Mouse (Mus musculus) hindbrain, embryonic 16.5 days (tissue): ENCODE results near the gene Cmtr1. TPM values are rescaled to one million over a fixed set of nuclear protein-coding genes. Genes with fewer than 3 reads are reported as not detected.
"Not testable (repeated sequence)": the region's sequence is repeated elsewhere in the genome, so short reads cannot be mapped to it uniquely, and the experiment has no call there.

Experiments
- ATAC-seq: fragments of 200-750 bp; cut with Nextera tagmentation; 2 replicates; pipeline ENCODE4 v1.8.0; 2017; ENCODE audit warnings: moderate TSS enrichment, moderate library complexity
- H3K27ac ChIP-seq: fragments of 300-500 bp; sonication (generic); 2 replicates; pipeline ENCODE4 v1.5.1; 2014; ENCODE audit warnings: low read depth, mild to moderate bottlenecking, control low read depth, low read length, moderate library complexity
- H3K27me3 ChIP-seq: fragments of 300-500 bp; sonication (generic); replicated peaks from 2 replicates; pipeline ENCODE4 v1.6.1; 2014; ENCODE audit warnings: low read length; ENCODE audit not compliant: control insufficient read depth, insufficient read depth
- H3K36me3 ChIP-seq: fragments of 300-500 bp; sonication (generic); 2 replicates; pipeline ENCODE4 v1.6.1; 2014; ENCODE audit warnings: mild to moderate bottlenecking, low read length, moderate library complexity, mixed read lengths; ENCODE audit not compliant: control insufficient read depth, insufficient read depth
- H3K4me1 ChIP-seq: fragments of 300-500 bp; sonication (generic); 2 replicates; pipeline ENCODE4 v1.6.1; 2014; ENCODE audit warnings: low read depth, low read length; ENCODE audit not compliant: control insufficient read depth, insufficient read depth
- H3K4me2 ChIP-seq: fragments of 300-500 bp; sonication (generic); 2 replicates; pipeline ENCODE4 v1.6.1; 2014; ENCODE audit warnings: mild to moderate bottlenecking, low read length, control low read depth, moderate library complexity
- H3K4me3 ChIP-seq: fragments of 300-500 bp; sonication (generic); 2 replicates; pipeline ENCODE4 v1.5.1; 2014; ENCODE audit warnings: mild to moderate bottlenecking, low read length, control low read depth, moderate library complexity
- H3K9ac ChIP-seq: fragments of 300-500 bp; sonication (generic); 2 replicates; pipeline ENCODE4 v1.6.1; 2014; ENCODE audit warnings: low read depth, mild to moderate bottlenecking, control low read depth, low read length, moderate library complexity
- H3K9me3 ChIP-seq: fragments of 300-500 bp; sonication (generic); 2 replicates; pipeline ENCODE4 v1.6.1; 2014; ENCODE audit warnings: mild to moderate bottlenecking, low read length, moderate library complexity; ENCODE audit not compliant: control insufficient read depth
- WGBS: fragments of 180-500 bp; shearing (Covaris S2); extraction: QIAGEN DNeasy Blood & Tissue Kit; methylation state at CpG from one replicate; pipeline ENCODE4 v1.1.7; 2014; 5-methylcytosine and 5-hydroxymethylcytosine counted together
- polyA plus RNA-seq: library from polyadenylated mRNA; unstranded; fragments of >200 nt; fragmentation: Nextera tagmentation; extraction: Ambion mirVana; gene quantifications from 2 replicates; pipeline ENCODE4 v1.2.1, GENCODE M21; 2015

Gene Cmtr1
- polyA plus RNA-seq = 106 and 117 TPM in 2 replicates

DNA sequence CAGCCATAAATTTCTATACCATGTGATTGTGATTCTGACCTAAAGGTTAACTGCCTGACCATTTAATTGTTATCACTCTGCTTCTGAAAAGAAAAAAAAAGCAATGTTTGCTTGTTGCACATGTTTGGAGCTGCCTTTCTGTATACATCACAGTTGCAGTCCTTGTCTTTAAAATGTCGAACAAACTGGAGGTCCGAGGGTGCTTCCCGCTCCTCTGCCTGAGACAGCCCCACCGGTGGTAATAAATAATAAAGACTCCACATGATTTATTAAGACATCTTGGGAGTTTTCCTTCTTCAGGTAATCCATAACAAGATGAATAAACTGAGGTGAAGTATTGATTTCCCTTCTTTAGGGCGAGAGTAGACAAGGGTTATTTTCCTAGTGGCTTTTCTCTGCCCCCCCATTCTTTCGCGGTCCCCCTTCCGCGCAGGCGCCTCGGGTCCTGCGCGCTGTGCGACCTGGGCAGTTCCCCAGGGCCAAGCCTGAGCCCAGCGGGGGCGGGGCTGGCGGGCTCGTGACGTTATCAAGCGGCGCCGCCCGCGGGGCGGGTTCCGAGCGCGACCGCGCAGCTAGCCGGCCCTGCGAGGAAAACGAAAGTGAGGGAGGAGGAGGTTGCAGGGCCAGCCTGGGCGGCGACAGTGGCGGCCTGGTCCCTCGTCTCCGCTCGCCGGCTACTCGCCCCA lies at the start of gene Cmtr1:
Gene Cmtr1 (plus strand): TSS at position 520 of the 686 bp plus-strand sequence.
- peak; percentile 96 for ATAC-seq
- Histone ChIP-seq H3K27ac (peak within 1 kb of the TSS; percentile 92), H3K4me2 (peak within 1 kb of the TSS; percentile 89), H3K27me3 (no peaks in the 10 kb centered on the region), H3K4me1 (peaks cover 10% of the 10 kb centered on the region), H3K36me3 (no peaks in the 10 kb centered on the region), H3K9me3 (no peaks in the 10 kb centered on the region), H3K9ac (peak within 1 kb of the TSS; percentile 98), H3K4me3 (peak within 1 kb of the TSS; percentile 95)
- under 1% methylated on average over 41 of the region's 41 CpGs for WGBS

DNA sequence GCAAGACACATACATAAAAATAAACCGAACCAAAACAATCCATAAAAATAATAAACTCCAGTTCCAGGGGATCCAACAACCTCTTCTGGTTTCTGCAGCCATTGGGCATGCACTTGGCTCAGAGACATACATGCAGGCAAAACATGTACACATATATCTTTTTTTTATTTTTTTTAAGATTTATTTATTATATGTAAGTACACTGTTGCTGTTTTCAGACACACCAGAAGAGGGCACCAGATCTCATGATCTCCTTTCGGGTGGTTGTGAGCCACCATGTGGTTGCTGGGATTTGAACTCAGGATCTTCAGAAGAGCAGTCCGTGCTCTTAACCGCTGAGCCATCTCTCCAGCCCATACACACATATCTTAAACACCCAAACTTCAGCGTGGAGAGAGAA lies 46.9 kb upstream of the Cmtr1 start:
- H3K27ac ChIP-seq, H3K4me2 ChIP-seq, H3K4me3 ChIP-seq, H3K36me3 ChIP-seq, H3K9ac ChIP-seq, ATAC-seq, H3K27me3 ChIP-seq, H3K9me3 ChIP-seq: not testable (repeated sequence)
- H3K4me1 ChIP-seq = peaks cover 25% of the 10 kb centered on the region
- 86% methylated on average over 5 of the region's 5 CpGs for WGBS

DNA sequence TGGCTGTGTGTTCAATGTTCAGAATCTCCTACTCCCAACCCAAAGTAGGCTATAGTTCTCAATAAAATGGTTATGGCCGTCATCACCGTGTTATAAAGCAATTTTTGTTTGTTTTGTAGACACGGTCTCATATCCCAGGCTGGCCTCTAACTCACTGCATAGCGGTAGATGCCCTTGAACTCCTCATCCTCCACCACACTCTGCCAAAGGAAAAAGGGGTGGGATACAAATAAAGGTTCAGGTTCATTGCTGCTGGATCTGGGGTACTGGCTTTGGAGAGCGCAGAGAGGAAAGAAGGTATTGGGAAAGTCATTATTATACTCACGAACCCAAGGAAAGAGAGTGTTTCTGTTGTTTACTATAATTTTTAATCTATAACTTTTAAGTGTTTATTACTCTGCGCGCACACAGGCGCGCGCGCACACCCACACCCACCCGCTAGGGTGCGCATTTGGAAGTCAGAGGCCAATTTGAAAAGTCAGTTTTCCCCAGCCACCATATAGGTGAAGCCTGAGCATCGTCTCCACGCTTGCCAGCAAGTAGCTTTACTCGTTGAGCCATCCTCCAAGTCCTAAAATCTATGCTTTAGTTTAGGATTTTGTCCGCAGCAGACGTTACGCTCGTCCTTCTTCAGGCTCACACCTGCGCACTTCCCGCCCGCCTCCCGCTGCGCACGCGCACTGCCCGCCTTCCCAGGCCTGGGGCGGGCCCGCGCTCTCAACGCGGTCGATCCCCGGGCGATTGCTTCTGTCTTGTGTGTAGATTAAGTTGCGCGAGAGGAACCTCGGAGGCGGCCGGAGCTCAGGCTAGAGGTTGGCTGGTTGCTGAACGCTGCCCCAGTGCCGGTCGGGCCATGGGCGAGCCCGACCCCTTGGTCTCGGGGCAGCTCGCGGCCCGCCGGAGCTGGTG lies 46.0 kb upstream of the Cmtr1 start, which contains the start of the genes Rnf8 and Gm28043:
Gene Rnf8 (plus strand): TSS at position 676 of the 909 bp plus-strand sequence.
Gene Gm28043 (plus strand): TSS at position 762 of the 909 bp plus-strand sequence.
- Histone ChIP-seq H3K36me3 (no peaks in the 10 kb centered on the region), H3K4me1 (peaks cover 25% of the 10 kb centered on the region), H3K9me3 (no peaks in the 10 kb centered on the region), H3K4me2 (peak within 1 kb of the TSS; percentile 92), H3K27me3 (no peaks in the 10 kb centered on the region), H3K9ac (peak within 1 kb of the TSS; percentile 99), H3K27ac (peak within 1 kb of the TSS; percentile 92), H3K4me3 (peak within 1 kb of the TSS; percentile 97)
- 2% methylated on average over 52 of the region's 52 CpGs for WGBS
- peak; percentile 95 for ATAC-seq

DNA sequence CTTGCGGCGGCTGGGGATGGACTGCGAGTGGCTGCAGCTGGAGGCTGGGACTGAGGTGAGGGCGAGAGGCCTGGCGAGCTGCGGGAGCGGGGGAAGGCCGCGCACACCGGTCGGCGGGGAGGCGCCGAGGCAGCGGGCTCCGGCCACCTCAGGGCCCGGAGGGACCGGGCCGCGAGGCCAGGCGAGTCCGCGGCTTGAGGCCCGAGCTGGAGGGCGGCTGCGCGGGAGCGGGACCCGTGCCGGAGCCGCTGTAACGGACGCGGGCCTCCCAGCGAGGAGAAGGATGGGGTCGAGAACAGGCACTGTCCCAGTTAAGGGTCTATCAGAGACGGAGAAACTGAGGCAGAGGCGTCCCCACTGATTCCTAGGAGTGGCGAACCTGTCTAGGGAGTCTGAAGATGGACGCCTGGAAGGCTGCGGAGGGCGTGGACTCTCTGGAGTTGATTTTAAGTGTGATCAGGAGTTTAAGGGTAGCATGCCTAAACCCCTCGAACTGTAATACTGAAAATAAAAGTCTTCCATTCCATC lies 45.3 kb upstream of the Cmtr1 start:
- WGBS = under 1% methylated on average over 27 of the region's 43 CpGs
- Histone ChIP-seq H3K27me3 (no peaks in the 10 kb centered on the region), H3K36me3 (no peaks in the 10 kb centered on the region), H3K9me3 (no peaks in the 10 kb centered on the region), H3K9ac (peak overlapping the region; percentile 99), H3K4me2 (peak overlapping the region; percentile 92), H3K4me3 (peak overlapping the region; percentile 97), H3K4me1 (peaks cover 25% of the 10 kb centered on the region), H3K27ac (peak overlapping the region; percentile 92)
- ATAC-seq = peak; percentile 22

DNA sequence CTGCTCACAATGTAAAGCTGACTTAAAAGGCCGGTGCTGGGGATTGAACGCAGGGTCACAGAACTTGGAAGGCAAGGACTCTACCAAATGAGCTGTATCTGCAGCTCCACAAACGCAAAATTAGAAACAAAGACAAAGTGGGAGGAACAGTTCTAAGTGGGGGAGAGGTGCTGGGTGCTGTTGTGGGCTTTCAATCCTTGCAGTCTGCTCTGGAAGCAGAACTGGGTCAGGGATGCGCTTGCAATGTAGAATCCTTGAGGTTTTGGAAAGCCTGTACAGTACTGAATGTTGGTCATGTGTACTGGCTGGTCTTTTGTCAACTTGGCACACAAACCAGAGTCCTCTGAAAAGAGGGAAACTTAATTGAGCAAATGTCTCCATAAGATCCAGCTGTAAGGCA lies 44.8 kb upstream of the Cmtr1 start:
- H3K36me3 ChIP-seq = no peaks in the 10 kb centered on the region
- peak overlapping the region; percentile 97 for H3K4me3 ChIP-seq
- no peaks in the 10 kb centered on the region for H3K9me3 ChIP-seq
- no peaks in the 10 kb centered on the region for H3K27me3 ChIP-seq
- no peak for ATAC-seq
- 3% methylated on average over 4 of the region's 4 CpGs for WGBS
- H3K9ac ChIP-seq = peak overlapping the region; percentile 99
- H3K4me2 ChIP-seq = peak overlapping the region; percentile 92
- H3K27ac ChIP-seq = peak overlapping the region; percentile 92
- peaks cover 25% of the 10 kb centered on the region for H3K4me1 ChIP-seq

DNA sequence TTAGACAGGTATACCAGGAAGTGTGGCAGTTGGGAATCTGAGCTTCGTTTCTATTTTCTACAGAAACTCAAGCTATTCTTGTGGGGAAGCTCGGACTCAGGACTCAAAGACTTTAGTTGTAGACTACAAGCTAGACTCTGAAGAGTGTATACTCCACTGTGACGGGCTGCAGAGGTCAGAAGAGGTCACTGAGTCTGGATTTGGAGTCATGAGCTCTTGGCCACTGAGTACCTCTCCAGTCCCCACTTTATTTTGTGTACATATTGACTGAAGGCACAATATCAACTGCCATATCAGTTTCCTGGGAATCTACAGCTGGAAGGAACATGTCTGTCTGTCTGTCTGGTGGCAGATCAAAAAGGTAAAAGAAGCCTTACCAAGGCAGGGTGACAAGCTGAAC lies 41.2 kb upstream of the Cmtr1 start:
- Histone ChIP-seq H3K9ac (no peak overlapping the region), H3K4me1 (peaks cover 23% of the 10 kb centered on the region), H3K27me3 (no peaks in the 10 kb centered on the region), H3K27ac (no peak overlapping the region), H3K9me3 (no peaks in the 10 kb centered on the region), H3K4me2 (no peak overlapping the region), H3K36me3 (peaks cover 10% of the 10 kb centered on the region), H3K4me3 (no peak overlapping the region)
- WGBS = 88% methylated on average over 3 of the region's 3 CpGs
- ATAC-seq = no peak

DNA sequence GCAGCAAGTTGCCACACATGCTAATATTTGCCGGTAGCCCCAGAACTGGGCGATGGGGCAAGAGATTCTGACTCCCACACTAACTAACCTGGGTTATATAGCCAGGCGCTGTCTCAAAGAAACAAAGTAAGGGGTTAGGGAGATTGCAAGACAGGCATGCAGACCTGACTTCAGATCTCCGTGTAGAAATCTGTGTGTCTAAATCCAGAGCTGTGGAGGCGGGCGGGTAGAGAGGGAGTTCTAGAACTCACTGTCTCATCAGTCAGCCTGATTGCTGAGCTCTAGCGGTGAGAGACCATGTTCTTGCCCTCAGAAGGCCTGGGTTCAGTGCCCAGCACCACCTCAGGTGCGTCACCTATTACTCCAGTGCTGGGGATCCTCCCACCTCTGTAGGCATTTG lies 36.9 kb upstream of the Cmtr1 start:
- Histone ChIP-seq H3K27me3 (no peaks in the 10 kb centered on the region), H3K36me3 (peaks cover 39% of the 10 kb centered on the region), H3K27ac (no peak overlapping the region), H3K4me2 (no peak overlapping the region), H3K4me3 (no peak overlapping the region), H3K9ac (no peak overlapping the region), H3K9me3 (no peaks in the 10 kb centered on the region), H3K4me1 (no peaks in the 10 kb centered on the region)
- ATAC-seq = no peak
- WGBS = 99% methylated on average over 8 of the region's 8 CpGs

DNA sequence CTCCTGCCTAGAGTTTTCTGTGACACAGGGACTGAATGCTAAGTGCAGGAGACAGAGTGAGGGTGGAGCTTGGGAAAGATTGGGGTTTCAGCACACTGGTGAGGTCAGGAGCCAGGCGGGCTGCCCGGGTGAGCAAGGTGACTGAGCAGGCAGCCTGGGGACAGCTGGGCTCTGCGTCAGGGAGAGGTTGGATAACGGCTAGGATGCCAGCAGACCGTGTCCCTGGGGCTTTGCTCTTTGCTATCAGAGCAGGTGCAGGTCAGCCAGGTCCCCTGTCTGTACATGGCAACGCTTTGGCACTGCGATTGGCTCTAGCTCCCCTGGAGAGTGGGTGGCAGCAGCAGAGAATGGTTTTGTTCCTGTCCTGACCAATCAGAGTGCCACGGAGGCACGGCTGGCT lies 33.1 kb upstream of the Cmtr1 start:
- H3K9me3 ChIP-seq = no peaks in the 10 kb centered on the region
- no peak overlapping the region for H3K9ac ChIP-seq
- WGBS = 92% methylated on average over 9 of the region's 9 CpGs
- H3K27me3 ChIP-seq = no peaks in the 10 kb centered on the region
- no peak for ATAC-seq
- no peak overlapping the region for H3K27ac ChIP-seq
- H3K4me1 ChIP-seq = no peaks in the 10 kb centered on the region; the same call in 1 of the 2 replicates
- H3K4me3 ChIP-seq = no peak overlapping the region
- no peak overlapping the region for H3K4me2 ChIP-seq
- peaks cover 57% of the 10 kb centered on the region for H3K36me3 ChIP-seq

DNA sequence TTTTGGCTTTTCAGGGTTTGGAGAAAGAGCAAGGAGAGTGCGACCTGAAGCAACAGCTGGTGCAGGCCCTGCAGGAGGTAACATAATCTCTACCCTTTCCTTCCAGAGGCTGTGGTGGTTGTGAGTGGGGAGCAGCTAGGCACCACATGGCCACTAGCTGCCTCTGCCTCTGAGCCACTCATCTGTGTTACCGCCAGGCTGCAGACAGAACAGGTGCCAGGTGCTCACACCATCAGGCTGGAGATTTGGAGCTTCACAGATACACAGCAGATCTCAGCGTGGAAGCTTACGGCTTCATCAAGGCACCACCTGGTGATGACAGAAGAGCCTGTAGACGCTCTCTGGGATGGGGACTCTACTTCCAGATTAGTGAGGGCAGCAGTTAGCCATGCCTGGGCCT lies 31.4 kb upstream of the Cmtr1 start:
- H3K36me3 ChIP-seq = peaks cover 52% of the 10 kb centered on the region
- ATAC-seq = 0 out of 2 replicates have a peak, but pooled peaks have one; percentile 37
- no peaks in the 10 kb centered on the region for H3K27me3 ChIP-seq
- H3K4me1 ChIP-seq = no peaks in the 10 kb centered on the region; the same call in 1 of the 2 replicates
- H3K9ac ChIP-seq = no peak overlapping the region
- WGBS = 83% methylated on average over 5 of the region's 5 CpGs
- no peaks in the 10 kb centered on the region for H3K9me3 ChIP-seq
- no peak overlapping the region for H3K4me2 ChIP-seq
- H3K4me3 ChIP-seq = no peak overlapping the region
- H3K27ac ChIP-seq = no peak overlapping the region; the same call in 1 of the 2 replicates
